In the genomic region with DNA sequence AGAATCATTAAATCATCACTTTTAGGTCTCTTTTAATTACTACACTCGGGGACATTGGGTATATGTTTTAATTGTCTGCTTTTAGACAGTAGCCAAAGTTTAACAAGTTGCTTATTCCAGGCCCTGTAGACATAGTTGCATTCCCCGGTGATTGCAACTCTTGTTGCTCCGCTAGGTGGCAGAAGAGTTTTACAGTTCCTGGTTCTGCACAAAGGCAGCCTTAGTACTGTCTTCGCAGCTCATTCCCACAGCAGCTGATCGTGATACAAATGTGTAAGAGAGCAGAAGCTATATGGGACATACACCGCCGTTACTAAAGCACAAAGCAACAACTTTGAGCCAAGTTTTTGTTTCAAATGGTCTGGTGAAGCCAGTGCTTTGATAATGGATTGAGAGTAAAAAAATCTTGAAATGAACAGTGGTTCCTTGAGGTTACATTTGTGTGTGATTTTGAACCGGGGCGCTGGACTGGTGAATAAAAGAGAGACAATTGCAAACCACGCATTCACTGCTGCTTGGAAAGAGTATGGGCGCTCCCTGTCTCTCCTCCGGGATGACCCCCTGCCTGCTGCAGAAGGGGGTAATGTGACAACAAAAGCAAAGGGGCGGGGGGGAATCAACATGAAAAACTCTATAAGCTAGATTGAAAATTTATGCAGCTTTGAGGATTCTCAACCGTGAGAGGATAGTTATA, we compare ENCODE assay signal across 9 mouse cellular contexts.
DNase-seq lines count a peak whose midpoint lies in the region; ATAC-seq and TF ChIP-seq lines count a peak whose summit lies in the region.
"Had no signal": no experiment of that assay in that cellular context is flagged by ENCODE, and none has a peak within 500 bp of the region (broad histone marks: within the 10 kb centered on the region; RNA-seq: fewer than 3 reads in every experiment).

No protein-coding gene starts in this region.

- peaks cover 6% of the 10 kb centered on the region; the same call in 1 of the 2 replicates for H3K4me1 ChIP-seq in cerebellum, adult 2 months (ENCODE audit: control insufficient read depth, insufficient read depth, low read length)
- peaks cover 8% of the 10 kb centered on the region; the same call in 1 of the 2 replicates for H3K4me1 ChIP-seq in forebrain, postnatal 0 days (ENCODE audit: insufficient read depth)
- peaks cover 6% of the 10 kb centered on the region; the same call in 1 of the 2 replicates for H3K4me1 ChIP-seq in hindbrain, embryonic 14.5 days (replicated peaks; ENCODE audit: control insufficient read depth, insufficient read depth, low read length)

- H3K9me3 ChIP-seq in forebrain, postnatal 0 days (ENCODE audit: low read length): no peaks in the 10 kb centered on the region
- H3K9me3 ChIP-seq in hindbrain, embryonic 14.5 days (ENCODE audit: control insufficient read depth, low read length): no peaks in the 10 kb centered on the region

- H3K9ac ChIP-seq in forebrain, postnatal 0 days: peak overlapping the region; percentile 26
- H3K9ac ChIP-seq in hindbrain, embryonic 14.5 days: peak overlapping the region; percentile 35

- peak; percentile 56 for DNase-seq in Muller cell, postnatal 12 days (ENCODE audit: inconsistent ontology term)
- peak; percentile 73 to 80 for DNase-seq in cerebellum, adult 2 months
- peak; percentile 95 for DNase-seq in forebrain, postnatal 0 days
- peak; percentile 92 for DNase-seq in hindbrain, embryonic 14.5 days (ENCODE audit: low spot score)
- peak; percentile 88 to 91 for DNase-seq in layer of hippocampus, postnatal 10 days (ENCODE audit: low spot score in 2 of 2)
- DNase-seq in lung, postnatal 25 days (ENCODE audit: low spot score): peak; percentile 41
- DNase-seq in right cerebral cortex, postnatal 14 days: peak; percentile 84

- peak; percentile 95 for ATAC-seq in forebrain, postnatal 0 days
- ATAC-seq in hindbrain, embryonic 14.5 days (ENCODE audit: low FRiP score): peak; percentile 91
- ATAC-seq in activated CD4-positive, CD25-positive, alpha-beta regulatory T cell, adult 4 months: no peak

- peak; percentile 74 for TF ChIP-seq CTCF in cerebellum, adult 2 months (IDR thresholded peaks at IDR 0.05; ENCODE audit: borderline replicate concordance, insufficient read depth, low read depth, low read length)
- peak; percentile 95 for TF ChIP-seq CTCF in forebrain, postnatal 0 days (IDR thresholded peaks at IDR 0.05; ENCODE audit: low read depth)

- H3K4me3 ChIP-seq in cerebellum, adult 2 months (replicated peaks; ENCODE audit: insufficient read depth, low read depth, low read length): no peak overlapping the region
- peak overlapping the region; percentile 29 for H3K4me3 ChIP-seq in forebrain, postnatal 0 days (ENCODE audit: low read depth, low read length)
- peak overlapping the region; percentile 24 for H3K4me3 ChIP-seq in hindbrain, embryonic 14.5 days (replicated peaks; ENCODE audit: low read length)
- H3K4me3 ChIP-seq: erythroblast, embryonic 14.5 days had no signal

- H3K4me2 ChIP-seq in forebrain, postnatal 0 days (ENCODE audit: low read depth): peak overlapping the region; percentile 50
- peak overlapping the region; percentile 46 for H3K4me2 ChIP-seq in hindbrain, embryonic 14.5 days (replicated peaks)

- 15% methylated on average over 14 of the region's 14 CpGs for WGBS in cerebellum, adult 2 months
- WGBS in forebrain, postnatal 0 days: 9% methylated on average over 14 of the region's 14 CpGs
- 10% methylated on average over 14 of the region's 14 CpGs for WGBS in hindbrain, embryonic 14.5 days

- no peak overlapping the region for H3K27ac ChIP-seq in cerebellum, adult 2 months (ENCODE audit: insufficient read depth, low read length)
- peak overlapping the region; percentile 42; the same call in 1 of the 2 replicates for H3K27ac ChIP-seq in forebrain, postnatal 0 days (ENCODE audit: low read depth, low read length)
- peak overlapping the region; percentile 66 for H3K27ac ChIP-seq in hindbrain, embryonic 14.5 days

- TF ChIP-seq POLR2A in cerebellum, adult 2 months (IDR thresholded peaks at IDR 0.05; ENCODE audit: borderline replicate concordance, insufficient read depth, low read length): no peak

- no peaks in the 10 kb centered on the region for H3K27me3 ChIP-seq in cerebellum, adult 2 months (ENCODE audit: control insufficient read depth, insufficient read depth, low read length)
- no peaks in the 10 kb centered on the region for H3K27me3 ChIP-seq in forebrain, postnatal 0 days (ENCODE audit: insufficient read depth, low read length)
- no peaks in the 10 kb centered on the region for H3K27me3 ChIP-seq in hindbrain, embryonic 14.5 days (ENCODE audit: control insufficient read depth, insufficient read depth, low read length)

- H3K36me3 ChIP-seq in forebrain, postnatal 0 days (ENCODE audit: insufficient read depth): no peaks in the 10 kb centered on the region
- no peaks in the 10 kb centered on the region for H3K36me3 ChIP-seq in hindbrain, embryonic 14.5 days (replicated peaks; ENCODE audit: control insufficient read depth, insufficient read depth)

Comparison
In these comparisons a context has a peak if more than half of its experiments do, and no peak if none do; other contexts are left out.
1. DNase-seq: peak in every context shown above with its lines; median percentile 95 in forebrain, postnatal 0 days; 92 in hindbrain, embryonic 14.5 days; 90 in layer of hippocampus, postnatal 10 days; 84 in right cerebral cortex, postnatal 14 days; 76 in cerebellum, adult 2 months; 56 in Muller cell, postnatal 12 days; 41 in lung, postnatal 25 days.